Mouse (Mus musculus): ENCODE results near the gene Gss.

Gss gene

GRCm38 (mm10) chr2:155592137-155592853 lies at the start of gene Gss:
Gene Gss, minus strand, starts transcription at chr2:155592810.
- peak; percentile 99 for DNase-seq

GRCm38 (mm10) chr2:155641540-155642472 lies 49.2 kb upstream of the Gss start:
- no peak for DNase-seq

- no peak for DNase-seq
Observed at GRCm38 (mm10) chr2:155640656-155641055, 48.0 kb upstream of the Gss start.

DNA sequence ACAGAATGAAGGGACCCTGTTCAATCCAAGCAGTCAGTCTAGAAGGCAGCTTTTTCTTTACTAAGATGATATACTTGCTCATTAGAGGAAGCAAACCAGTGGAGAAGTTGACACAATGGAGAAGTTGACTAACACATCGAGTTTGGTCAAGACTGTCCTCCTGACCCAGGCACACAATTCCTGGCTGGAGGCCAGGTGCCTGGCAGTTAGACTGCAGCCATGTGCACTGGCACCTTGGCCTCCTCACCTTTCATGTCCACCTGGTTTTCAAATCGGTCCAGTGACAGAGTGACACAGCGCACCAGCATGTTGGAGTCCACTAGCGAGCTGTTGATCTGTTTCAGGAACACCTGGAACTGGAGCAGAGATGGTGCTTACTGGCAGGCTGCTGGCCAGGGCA lies 44.8 kb upstream of the Gss start:
- no peak for DNase-seq

- no peak for DNase-seq
Observed at GRCm38 (mm10) chr2:155636881-155637280, 44.3 kb upstream of the Gss start.

DNA sequence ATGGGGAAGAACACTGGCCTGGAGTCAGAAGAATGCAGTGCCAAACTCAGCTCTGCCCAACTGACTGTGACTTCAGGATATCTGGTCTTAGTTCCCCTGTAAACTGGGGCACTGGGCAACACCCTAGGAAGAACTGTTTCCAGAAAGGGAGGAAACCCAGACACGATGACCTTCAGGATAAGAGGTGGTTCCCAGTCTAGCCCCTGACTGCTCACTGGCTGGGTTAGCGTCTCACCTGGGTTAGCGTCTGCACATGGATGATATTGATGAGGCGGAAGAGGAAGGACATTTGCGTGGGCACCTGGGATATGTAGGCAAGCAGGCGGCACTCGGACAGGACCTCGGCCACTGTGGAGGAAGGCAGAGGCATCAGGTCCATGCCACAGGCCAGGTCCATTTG lies 43.4 kb upstream of the Gss start:
- no peak for DNase-seq

DNA sequence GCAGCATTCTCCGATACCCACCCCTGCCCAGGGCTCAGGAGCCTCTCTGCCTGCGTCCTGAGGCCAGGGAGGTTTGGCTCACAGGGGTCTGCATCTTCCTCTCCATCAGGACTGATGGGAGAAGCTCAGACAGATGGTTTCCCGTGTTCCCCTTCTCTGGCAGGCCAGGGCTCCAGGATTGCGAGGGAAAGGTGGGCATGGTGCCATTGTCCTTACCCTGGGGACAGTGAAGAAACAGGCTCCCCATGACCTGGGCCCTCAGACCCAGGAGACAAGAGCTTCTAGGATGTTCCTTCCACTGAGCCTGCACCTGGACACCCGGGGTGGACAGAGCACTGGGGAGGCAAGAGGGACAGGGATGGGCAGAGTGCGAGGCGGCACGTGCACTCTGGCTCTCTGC lies 42.0 kb upstream of the Gss start:
- DNase-seq, result no peak

DNA sequence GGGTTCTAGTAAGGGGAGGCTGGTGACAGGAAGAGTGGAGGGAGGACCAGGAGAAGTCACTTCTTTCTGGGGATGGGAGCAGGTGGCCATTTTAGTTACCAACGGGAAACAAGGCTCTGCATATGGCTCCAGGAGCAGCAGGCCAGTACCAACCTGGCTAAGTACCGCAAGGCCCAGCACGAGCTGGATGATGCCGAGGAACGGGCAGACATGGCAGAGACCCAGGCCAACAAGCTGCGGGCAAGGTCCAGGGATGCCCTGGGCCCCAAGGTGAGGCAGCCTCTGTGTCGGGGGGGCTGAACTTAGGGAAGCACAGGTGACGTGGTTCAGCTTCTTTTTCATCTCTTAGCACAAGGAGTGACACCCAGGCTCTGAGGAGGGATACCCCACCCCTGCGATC lies 41.1 kb upstream of the Gss start:
- no peak for DNase-seq

DNA sequence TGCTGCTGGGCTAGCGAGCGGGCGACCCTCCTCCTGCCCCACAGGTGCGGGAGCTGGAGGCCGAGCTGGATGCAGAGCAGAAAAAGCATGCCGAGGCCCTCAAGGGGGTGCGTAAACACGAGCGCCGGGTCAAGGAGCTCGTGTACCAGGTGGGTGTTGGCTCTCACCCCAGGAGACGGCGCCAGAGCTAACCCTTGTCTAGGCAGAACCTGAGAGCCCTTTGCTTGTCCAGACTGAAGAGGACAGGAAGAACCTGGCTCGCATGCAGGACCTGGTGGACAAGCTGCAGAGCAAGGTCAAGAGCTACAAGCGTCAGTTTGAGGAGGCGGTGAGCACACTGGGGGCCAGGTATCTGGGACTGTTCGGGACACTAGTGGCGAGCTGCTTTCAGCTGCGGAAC lies 40.5 kb upstream of the Gss start:
- DNase-seq, result peak; percentile 47

- DNase-seq, result no peak
Observed at GRCm38 (mm10) chr2:155632138-155632936, 39.7 kb upstream of the Gss start.

DNA sequence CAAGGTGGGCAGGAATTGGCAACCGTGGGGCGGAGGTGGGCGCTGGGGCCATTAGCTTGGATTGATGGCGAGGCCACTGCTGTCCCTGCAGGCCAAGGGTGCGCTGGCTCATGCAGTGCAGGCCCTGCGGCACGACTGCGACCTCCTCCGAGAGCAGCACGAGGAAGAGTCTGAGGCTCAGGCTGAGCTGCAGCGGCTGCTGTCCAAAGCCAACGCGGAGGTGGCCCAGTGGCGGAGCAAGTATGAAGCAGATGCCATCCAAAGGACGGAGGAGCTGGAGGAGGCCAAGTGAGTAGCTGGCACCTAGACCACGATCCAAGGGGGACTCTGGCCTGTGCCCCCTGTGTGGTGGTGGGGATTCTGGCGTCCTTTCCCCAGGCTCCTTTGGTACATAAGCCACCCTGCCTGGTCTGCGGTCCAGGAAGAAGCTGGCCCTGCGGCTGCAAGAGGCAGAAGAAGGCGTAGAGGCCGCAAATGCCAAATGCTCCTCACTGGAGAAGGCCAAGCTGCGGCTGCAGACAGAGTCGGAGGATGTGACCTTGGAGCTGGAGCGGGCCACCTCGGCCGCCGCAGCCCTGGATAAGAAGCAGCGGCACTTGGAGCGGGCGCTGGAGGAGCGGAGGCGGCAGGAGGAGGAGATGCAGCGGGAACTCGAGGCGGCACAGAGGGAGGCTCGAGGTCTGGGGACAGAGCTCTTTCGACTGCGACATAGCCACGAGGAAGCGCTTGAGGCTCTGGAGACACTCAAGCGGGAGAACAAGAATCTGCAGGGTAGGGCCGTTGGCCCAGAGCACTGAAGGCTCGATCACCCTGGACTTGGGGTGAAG lies 38.2 kb upstream of the Gss start:
- peak; percentile 40 for DNase-seq

DNA sequence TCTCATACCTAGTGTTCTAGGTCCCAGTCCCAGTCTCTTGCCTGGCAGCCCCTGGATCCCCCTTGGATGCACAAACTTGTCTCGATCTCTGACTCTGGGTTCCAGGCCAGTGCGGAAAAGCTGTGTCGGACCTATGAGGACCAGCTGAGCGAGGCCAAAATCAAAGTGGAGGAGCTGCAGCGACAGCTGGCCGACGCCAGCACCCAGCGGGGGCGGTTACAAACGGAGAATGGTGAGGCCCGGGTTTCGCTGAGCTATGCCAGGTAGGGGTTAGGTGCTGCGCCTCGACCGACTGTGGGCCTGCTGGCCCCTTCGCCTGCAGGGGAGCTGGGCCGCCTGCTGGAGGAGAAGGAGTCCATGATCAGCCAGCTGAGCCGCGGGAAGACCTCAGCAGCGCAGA lies 37.5 kb upstream of the Gss start:
- no peak for DNase-seq

- DNase-seq, result peak; percentile 60
Observed at GRCm38 (mm10) chr2:155629231-155629661, 36.6 kb upstream of the Gss start.

DNA sequence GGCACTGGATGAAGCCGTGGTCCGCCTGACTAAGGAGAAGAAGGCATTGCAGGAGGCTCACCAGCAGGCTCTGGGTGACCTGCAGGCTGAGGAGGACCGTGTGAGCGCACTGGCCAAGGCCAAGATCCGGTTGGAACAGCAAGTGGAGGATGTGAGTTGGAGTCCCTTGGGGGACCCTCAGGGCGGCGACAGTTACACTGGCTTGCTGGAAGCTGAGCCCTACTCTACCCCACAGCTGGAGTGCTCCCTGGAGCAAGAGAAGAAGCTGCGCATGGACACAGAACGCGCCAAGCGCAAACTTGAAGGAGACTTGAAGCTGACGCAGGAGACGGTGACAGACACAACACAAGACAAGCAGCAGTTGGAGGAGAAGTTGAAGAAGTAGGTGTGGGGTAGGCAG lies 35.9 kb upstream of the Gss start:
- DNase-seq, result no peak

- DNase-seq, result no peak
Observed at GRCm38 (mm10) chr2:155628112-155628511, 35.5 kb upstream of the Gss start.

- DNase-seq, result peak; percentile 82
Observed at GRCm38 (mm10) chr2:155627030-155627738, 34.6 kb upstream of the Gss start.

GRCm38 (mm10) chr2:155626277-155626676 lies 33.7 kb upstream of the Gss start:
- DNase-seq, result no peak

GRCm38 (mm10) chr2:155624730-155625129 lies 32.1 kb upstream of the Gss start:
- no peak for DNase-seq

DNA sequence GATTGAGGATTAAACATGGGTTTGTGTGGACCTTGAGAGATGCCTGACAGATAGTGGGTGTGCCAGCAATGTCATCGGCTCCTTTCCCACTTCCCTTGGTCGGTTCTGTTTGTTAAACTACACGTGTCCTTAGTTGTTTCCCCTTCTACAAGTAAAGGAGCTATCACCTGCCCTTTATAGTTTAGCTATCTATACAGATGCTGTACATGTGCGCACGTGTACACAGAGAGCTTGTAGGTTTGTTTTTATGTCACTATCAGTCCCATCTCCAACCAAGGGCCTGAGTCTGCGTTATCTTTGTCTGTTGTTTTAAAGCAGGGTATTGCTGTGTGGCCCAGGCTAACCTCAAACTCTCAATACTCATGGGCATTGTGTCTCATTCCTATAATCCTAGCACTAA lies 31.4 kb upstream of the Gss start:
- no peak for DNase-seq

DNA sequence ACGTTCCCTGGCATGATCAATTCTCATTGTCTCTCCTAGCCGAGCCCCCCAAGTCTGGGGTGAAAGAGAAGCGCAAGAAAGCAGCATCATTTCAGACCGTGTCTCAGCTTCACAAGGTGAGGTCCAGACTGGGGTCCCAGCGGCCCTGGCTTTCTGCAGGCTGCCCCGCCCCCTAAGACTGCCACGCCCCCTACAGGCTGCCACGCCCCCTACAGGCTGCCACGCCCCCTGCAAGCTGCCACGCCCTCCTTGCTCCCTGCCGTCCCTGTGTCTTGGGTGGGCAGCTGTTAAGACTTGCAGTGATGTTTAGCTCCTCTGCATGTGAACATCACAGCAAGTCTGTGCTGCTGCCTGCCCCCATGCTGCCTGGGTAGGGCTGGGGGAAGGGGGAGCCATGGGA lies 30.0 kb upstream of the Gss start:
- DNase-seq, result no peak

DNA sequence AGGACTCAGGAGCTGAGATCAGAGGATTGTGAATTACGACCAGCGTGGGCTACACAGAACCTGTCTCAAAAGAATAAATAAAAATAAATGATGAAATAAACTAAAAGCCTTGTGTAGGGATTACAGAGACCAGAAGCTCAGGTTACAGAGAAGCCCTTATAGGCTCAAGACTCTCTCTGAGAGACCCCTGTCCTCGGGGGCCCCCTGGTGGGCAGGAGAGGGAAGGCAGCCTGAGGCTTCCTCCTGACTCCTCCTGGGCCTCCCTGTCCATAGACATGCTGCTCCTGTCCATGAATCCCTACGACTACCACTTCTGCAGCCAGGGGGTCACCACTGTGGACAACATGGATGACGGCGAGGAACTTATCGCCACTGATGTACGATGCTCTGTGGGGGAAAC lies 27.2 kb upstream of the Gss start:
- peak; percentile 93 for DNase-seq

- no peak for DNase-seq
Observed at GRCm38 (mm10) chr2:155616971-155617370, 24.4 kb upstream of the Gss start.

Measured in lung, postnatal 10 days (tissue).